Mouse (Mus musculus) CH12.LX (cell line): ENCODE measurements around the gene Aebp1. TPM values are rescaled to one million over a fixed set of nuclear protein-coding genes. Genes with fewer than 3 reads are reported as not detected.

Source experiments
- DNase-seq: peaks from one replicate; pipeline ENCODE4 v3.0.0-alpha.2; 2013; ENCODE audit errors: extremely low read depth
- H3K27ac ChIP-seq: 2 replicates; pipeline ENCODE4 v1.5.1; 2012; ENCODE audit warnings: low read depth, mild to moderate bottlenecking, control low read depth, moderate library complexity; ENCODE audit not compliant: insufficient read depth
- H3K27me3 ChIP-seq: replicated peaks from 2 replicates; pipeline ENCODE3; 2012; ENCODE audit warnings: inconsistent platforms
- H3K36me3 ChIP-seq, 2 experiments: replicated peaks in 1 of 2; 2 replicates each; pipeline versions ENCODE3 to v1.6.1; 2012; ENCODE audit warnings: inconsistent platforms in 1 of 2, low read length in 1 of 2, mild to moderate bottlenecking in 1 of 2, mixed read lengths in 1 of 2, moderate library complexity in 1 of 2; ENCODE audit not compliant: control insufficient read depth in 1 of 2, insufficient read depth in 1 of 2
- H3K4me1 ChIP-seq, 2 experiments: 2 replicates each; pipeline ENCODE4 v1.6.1; 2012; ENCODE audit warnings: inconsistent platforms in 1 of 2, moderate library complexity in 1 of 2; ENCODE audit not compliant: insufficient read depth in 2 of 2, control insufficient read depth in 1 of 2
- H3K4me2 ChIP-seq: 2 replicates; pipeline ENCODE4 v1.6.1; 2012; ENCODE audit warnings: low read depth, mild to moderate bottlenecking, control low read depth; ENCODE audit not compliant: poor library complexity, insufficient read depth, severe bottlenecking
- H3K4me3 ChIP-seq, 3 experiments: fragments of 150-350 bp in 1 of 3; sonication (generic) in 1 of 3; replicated peaks in 1 of 3; 2 replicates each; pipeline versions ENCODE3 to v1.5.1; 2011 to 2012; ENCODE audit warnings: low read depth in 2 of 3, low read length in 2 of 3, mild to moderate bottlenecking in 2 of 3, moderate library complexity in 2 of 3, control low read depth in 1 of 3, improper control_type of control experiment in 1 of 3, inconsistent platforms in 1 of 3, mixed read lengths in 1 of 3; ENCODE audit not compliant: poor library complexity in 1 of 3
- H3K79me2 ChIP-seq: replicated peaks from 2 replicates; pipeline ENCODE4 v1.6.1; 2012; ENCODE audit warnings: mild to moderate bottlenecking, moderate library complexity; ENCODE audit not compliant: control insufficient read depth, poor library complexity, insufficient read depth, severe bottlenecking; ENCODE audit errors: extremely low read depth
- H3K9ac ChIP-seq: 2 replicates; pipeline ENCODE4 v1.6.1; 2012; ENCODE audit warnings: low read depth, mild to moderate bottlenecking, control low read depth, moderate library complexity; ENCODE audit not compliant: insufficient read depth
- H3K9me3 ChIP-seq: replicated peaks from 2 replicates; pipeline ENCODE3; 2012; ENCODE audit warnings: low read length, inconsistent platforms, mixed read lengths
- BHLHE40 ChIP-seq: IDR thresholded peaks from 2 replicates; pipeline ENCODE4 v1.6.1; 2011; ENCODE audit warnings: mild to moderate bottlenecking, low read depth, low read length, improper control_type of control experiment
- CHD1 ChIP-seq: IDR thresholded peaks from 2 replicates; pipeline ENCODE4 v1.6.1; 2012; ENCODE audit warnings: low read depth, low read length, improper control_type of control experiment, inconsistent platforms
- CHD2 ChIP-seq: IDR thresholded peaks from 2 replicates; pipeline ENCODE4 v1.6.1; 2011; ENCODE audit warnings: low read length, improper control_type of control experiment
- CTCF ChIP-seq, 2 experiments: IDR thresholded peaks in 1 of 2; conservative IDR thresholded peaks in 1 of 2; 2 replicates each; pipeline ENCODE4 v1.5.1; 2011 to 2012; ENCODE audit warnings: low read depth in 2 of 2, low read length in 2 of 2, improper control_type of control experiment in 1 of 2, inconsistent platforms in 1 of 2, mild to moderate bottlenecking in 1 of 2, moderate library complexity in 1 of 2
- E2F4 ChIP-seq: IDR thresholded peaks from 2 replicates; pipeline ENCODE4 v1.6.1; 2011; ENCODE audit warnings: low read depth, low read length, improper control_type of control experiment; ENCODE audit not compliant: insufficient replicate concordance
- ELF1 ChIP-seq: IDR thresholded peaks from 2 replicates; pipeline ENCODE4 v1.6.1; 2014; ENCODE audit warnings: low read depth, mild to moderate bottlenecking, inconsistent platforms, low read length, improper control_type of control experiment
- HCFC1 ChIP-seq: IDR thresholded peaks from 2 replicates; pipeline ENCODE4 v1.6.1; 2012; ENCODE audit warnings: low read depth, mild to moderate bottlenecking, inconsistent platforms, low read length, improper control_type of control experiment
- JUN ChIP-seq: IDR thresholded peaks from 2 replicates; pipeline ENCODE4 v1.6.1; 2011; ENCODE audit warnings: low read depth, mild to moderate bottlenecking, low read length, improper control_type of control experiment, moderate library complexity; ENCODE audit not compliant: insufficient read depth
- KAT2A ChIP-seq: IDR thresholded peaks from 2 replicates; pipeline ENCODE4 v1.6.1; 2012; ENCODE audit warnings: low read length, improper control_type of control experiment, inconsistent platforms; ENCODE audit not compliant: insufficient replicate concordance
- MAX ChIP-seq: IDR thresholded peaks from 2 replicates; pipeline ENCODE4 v1.6.1; 2011; ENCODE audit warnings: low read length, improper control_type of control experiment
- MAZ ChIP-seq: IDR thresholded peaks from 2 replicates; pipeline ENCODE4 v1.6.1; 2012; ENCODE audit warnings: low read depth, mild to moderate bottlenecking, inconsistent platforms, low read length, improper control_type of control experiment, moderate library complexity
- MXI1 ChIP-seq: IDR thresholded peaks from 2 replicates; pipeline ENCODE4 v1.6.1; 2011; ENCODE audit warnings: mild to moderate bottlenecking, low read depth, low read length, improper control_type of control experiment
- MYC ChIP-seq: IDR thresholded peaks from 2 replicates; pipeline ENCODE4 v1.6.1; 2011; ENCODE audit warnings: low read depth, mild to moderate bottlenecking, improper control_type of control experiment, low read length
- NELFE ChIP-seq: IDR thresholded peaks from 2 replicates; pipeline ENCODE4 v1.6.1; 2011; ENCODE audit warnings: low read depth, low read length, improper control_type of control experiment
- NRF1 ChIP-seq: IDR thresholded peaks from 2 replicates; pipeline ENCODE4 v1.6.1; 2014; ENCODE audit warnings: low read depth, mild to moderate bottlenecking, inconsistent platforms, low read length, improper control_type of control experiment, moderate library complexity
- PAX5 ChIP-seq: IDR thresholded peaks from 2 replicates; pipeline ENCODE4 v1.6.1; 2012; ENCODE audit warnings: low read length, inconsistent platforms, mixed read lengths
- POLR2A ChIP-seq: IDR thresholded peaks from 2 replicates; pipeline ENCODE4 v1.6.1; 2011; ENCODE audit warnings: low read depth, mild to moderate bottlenecking, improper control_type of control experiment, low read length
- POLR2AphosphoS2 ChIP-seq: IDR thresholded peaks from 2 replicates; pipeline ENCODE4 v1.6.1; 2011; ENCODE audit warnings: low read depth, low read length, improper control_type of control experiment
- SIN3A ChIP-seq: IDR thresholded peaks from 2 replicates; pipeline ENCODE4 v1.6.1; 2012; ENCODE audit warnings: low read length, improper control_type of control experiment, inconsistent platforms
- TBP ChIP-seq: conservative IDR thresholded peaks from 2 replicates; pipeline ENCODE4 v1.6.1; 2011; ENCODE audit warnings: low read depth, low read length, improper control_type of control experiment
- TCF12 ChIP-seq: IDR thresholded peaks from 2 replicates; pipeline ENCODE4 v1.6.1; 2014; ENCODE audit warnings: low read depth, mild to moderate bottlenecking, inconsistent platforms, low read length, improper control_type of control experiment
- UBTF ChIP-seq: IDR thresholded peaks from 2 replicates; pipeline ENCODE4 v1.6.1; 2012; ENCODE audit warnings: low read depth, mild to moderate bottlenecking, inconsistent platforms, low read length, improper control_type of control experiment, moderate library complexity
- USF1 ChIP-seq: IDR thresholded peaks from 2 replicates; pipeline ENCODE4 v1.6.1; 2014; ENCODE audit warnings: low read depth, mild to moderate bottlenecking, inconsistent platforms, low read length, improper control_type of control experiment
- USF2 ChIP-seq: conservative IDR thresholded peaks from 2 replicates; pipeline ENCODE4 v1.6.1; 2011; ENCODE audit warnings: low read depth, low read length, improper control_type of control experiment
- ZC3H11A ChIP-seq: IDR thresholded peaks from 2 replicates; pipeline ENCODE4 v1.6.1; 2012; ENCODE audit warnings: low read depth, mild to moderate bottlenecking, inconsistent platforms, low read length, improper control_type of control experiment
- ZMIZ1 ChIP-seq: IDR thresholded peaks from 2 replicates; pipeline ENCODE4 v1.6.1; 2012; ENCODE audit warnings: low read depth, mild to moderate bottlenecking, inconsistent platforms, low read length, improper control_type of control experiment
- ZNF384 ChIP-seq: IDR thresholded peaks from 2 replicates; pipeline ENCODE4 v1.6.1; 2012; ENCODE audit warnings: low read depth, low read length, improper control_type of control experiment, inconsistent platforms
- dilution Hi-C: fragments of 300-500 bp; cut with MboI; formaldehyde crosslinking; loops from 2 replicates; pipeline ENCODE4 v1.14.3; 2020; ENCODE audit warnings: low sequenced_read_pairs; ENCODE audit not compliant: extremely low pct_unique_long_range_greater_than_20kb, extremely low pct_ligation_motif_present
- in situ Hi-C: fragments of 300-500 bp; cut with MboI; formaldehyde crosslinking; loops from 3 replicates; pipeline ENCODE4 v1.14.3; 2019; ENCODE audit warnings: low sequenced_read_pairs, low pct_ligation_motif_present, low pct_unique_long_range_greater_than_20kb, mixed read lengths
- polyA plus RNA-seq: library from polyadenylated mRNA; unstranded; fragments of >175 nt; gene quantifications from 2 replicates; pipeline ENCODE4 v1.2.1, GENCODE M21; 2012; ENCODE audit warnings: low read depth; ENCODE audit not compliant: insufficient read length
- total RNA-seq, 2 experiments: library from RNA; depleted of rRNA; stranded (reverse); fragments of 300-350 nt in 1 of 2; fragments of >200 nt in 1 of 2; gene quantifications; 2 replicates each; pipeline ENCODE4 v1.2.3; 2012 to 2014

Aebp1 gene
- total and polyA plus RNA-seq, 3 experiments, result 0.34 to 1.4 TPM; not detected in 1

DNA sequence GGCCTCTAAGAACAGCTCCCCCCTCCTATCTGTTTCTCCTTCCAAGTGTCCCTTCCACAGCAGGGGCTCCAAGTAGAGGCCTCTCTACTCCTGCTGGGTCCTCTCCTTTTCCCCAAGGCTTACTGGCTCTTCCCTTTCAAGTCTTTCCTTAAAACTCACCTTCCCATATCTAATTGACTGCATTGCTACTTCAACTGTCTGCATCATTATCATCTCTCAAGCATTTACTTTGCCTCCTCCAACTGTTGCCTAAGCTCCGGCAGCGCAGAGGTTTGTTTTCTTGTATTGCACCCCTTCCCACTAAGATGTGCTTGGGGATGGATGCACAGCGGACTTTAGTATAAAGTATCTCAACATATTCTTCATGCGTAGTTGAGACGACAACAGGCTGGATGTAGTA is 15.7 kb downstream of the Aebp1 start:
- H3K4me3 ChIP-seq, result peak overlapping the region; percentile 65 to 79 (median 73)
- TF ChIP-seq NRF1 (no peak), ZNF384 (no peak), CHD1 (peak; percentile 85; the same call in 1 of the 2 replicates), TBP (no peak), UBTF (no peak), MAZ (0 out of 2 replicates have a peak, but pooled peaks have one; percentile 18), KAT2A (0 out of 2 replicates have a peak, but pooled peaks have one; percentile 8)
- no peaks in the 10 kb centered on the region for H3K27me3 ChIP-seq
- peaks cover 24% of the 10 kb centered on the region for H3K79me2 ChIP-seq
- peaks cover 43 to 45% of the 10 kb centered on the region in 2 experiments for H3K36me3 ChIP-seq
- in situ Hi-C loops (no loop called here), dilution Hi-C loops (no loop called here)
- no peak for DNase-seq
- peaks cover 14 to 34% of the 10 kb centered on the region in 2 experiments for H3K4me1 ChIP-seq
- no peak overlapping the region for H3K27ac ChIP-seq
- H3K4me2 ChIP-seq, result peak overlapping the region; percentile 86
- peak overlapping the region; percentile 70 for H3K9ac ChIP-seq
- H3K9me3 ChIP-seq, result peaks cover 2% of the 10 kb centered on the region

GRCm38 (mm10) chr11:5877921-5878526 is 16.3 kb downstream of the Aebp1 start, which contains the start of gene Pold2:
Gene Pold2 (minus strand): TSS chr11:5878292.
- DNase-seq, result peak; percentile 100
- in situ Hi-C loops (no loop called here), dilution Hi-C loops (no loop called here)
- Histone ChIP-seq H3K4me3 (peak within 1 kb of the TSS; percentile 65 to 79 (median 73)), H3K79me2 (peaks cover 24% of the 10 kb centered on the region), H3K9me3 (peaks cover 2% of the 10 kb centered on the region), H3K9ac (peak within 1 kb of the TSS; percentile 74), H3K4me1 (peaks cover 18 to 40% of the 10 kb centered on the region in 2 experiments), H3K4me2 (peak within 1 kb of the TSS; percentile 90), H3K36me3 (peaks cover 37 to 39% of the 10 kb centered on the region in 2 experiments), H3K27me3 (no peaks in the 10 kb centered on the region), H3K27ac (peak within 1 kb of the TSS; percentile 53)
- TF ChIP-seq JUN (no peak; the same call in 1 of the 2 replicates), MAX (peak; percentile 79; the same call in 1 of the 2 replicates), KAT2A (peak; percentile 57; the same call in 1 of the 2 replicates), POLR2AphosphoS2 (peak; percentile 94), USF1 (no peak), HCFC1 (peak; percentile 66), BHLHE40 (peak; percentile 64), CHD1 (0 out of 2 replicates have a peak, but pooled peaks have one; percentile 49), CHD2 (peak; percentile 56), UBTF (peak; percentile 71; the same call in 1 of the 2 replicates), ELF1 (peak; percentile 85), MYC (peak; percentile 59), POLR2A (peak; percentile 100), NELFE (peak; percentile 98), USF2 (no peak; the same call in 1 of the 2 replicates), TCF12 (peak; percentile 94), MAZ (peak; percentile 38; the same call in 1 of the 2 replicates), TBP (peak; percentile 62; the same call in 1 of the 2 replicates), PAX5 (no peak), SIN3A (peak; percentile 93), ZC3H11A (no peak), CTCF (conservative IDR thresholded peaks at IDR 0.05 in 1 of 2, IDR thresholded peaks at IDR 0.05 in 1 of 2; ENCODE audit: low read depth in 2 of 2, low read length in 2 of 2) (no peak), ZMIZ1 (peak; percentile 97), NRF1 (peak; percentile 90), MXI1 (peak; percentile 95), E2F4 (peak; percentile 51; the same call in 1 of the 2 replicates)
